Mouse (Mus musculus) hindlimb bud, embryonic 11.5 days (tissue): Measurements from ENCODE around the gene Ppp1r13b.

ENCODE experiments used
- DNase-seq: peaks from one replicate; pipeline ENCODE4 v3.0.0-alpha.2; 2012; ENCODE audit warnings: low read depth, low spot score; ENCODE audit errors: extremely low spot score

Gene Ppp1r13b

DNA sequence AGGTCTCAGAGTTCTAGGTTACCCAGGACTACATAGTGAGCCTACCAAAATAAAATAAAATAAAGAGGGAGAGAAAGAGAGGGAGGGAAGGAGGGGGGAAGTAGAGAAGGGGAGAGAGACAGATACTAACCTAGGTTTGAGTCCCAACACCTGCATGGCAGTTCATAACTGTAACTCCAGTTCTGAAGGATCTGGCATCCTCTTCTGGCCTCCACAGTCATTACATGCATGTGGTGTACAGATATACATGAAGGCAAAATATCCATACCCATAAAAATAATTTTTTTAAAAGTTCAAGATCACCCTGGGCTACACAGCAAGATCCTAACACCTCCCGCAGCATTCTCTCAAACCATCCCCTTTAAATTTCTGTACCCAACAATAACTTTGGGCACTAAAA is 20.9 kb downstream of the Ppp1r13b start:
- DNase-seq, result no peak

DNA sequence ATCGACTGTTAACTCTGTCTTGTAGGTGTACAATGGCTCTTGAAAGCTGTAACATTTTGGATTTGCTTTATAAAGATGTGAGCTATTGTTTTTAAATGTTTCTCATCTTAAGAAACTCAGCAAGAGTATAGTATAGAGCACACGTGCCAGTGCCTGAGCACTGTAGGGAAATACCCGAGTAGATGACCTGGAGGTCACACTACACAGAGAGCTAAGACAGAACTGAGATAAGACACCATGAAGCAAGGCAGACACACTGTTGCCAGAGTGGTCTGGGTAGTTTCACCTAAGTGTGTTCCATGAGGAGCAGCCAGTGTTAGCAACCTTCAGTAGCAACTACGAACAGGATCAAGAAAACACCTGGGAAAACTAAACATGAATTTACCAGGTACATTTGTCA is 25.1 kb downstream of the Ppp1r13b start:
- no peak for DNase-seq

DNA sequence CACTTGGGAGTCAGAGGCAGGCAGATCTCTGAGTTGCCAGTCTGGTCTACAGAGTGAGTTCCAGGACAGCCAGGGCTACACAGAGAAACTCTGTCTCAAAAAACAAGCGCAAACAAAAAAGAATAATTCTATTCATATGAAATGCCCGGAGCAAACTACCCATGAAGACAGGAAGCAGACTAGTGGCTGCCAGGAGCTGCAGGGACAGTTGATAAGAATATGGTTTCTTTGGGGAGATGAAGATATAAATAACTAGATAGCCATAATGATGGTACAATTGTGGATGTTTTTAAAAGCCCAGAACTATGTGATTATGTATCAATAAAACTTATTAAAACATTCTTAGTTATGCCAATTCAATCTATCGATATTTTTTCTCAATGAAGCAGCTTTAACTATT is 25.9 kb downstream of the Ppp1r13b start:
- DNase-seq, result no peak

DNA sequence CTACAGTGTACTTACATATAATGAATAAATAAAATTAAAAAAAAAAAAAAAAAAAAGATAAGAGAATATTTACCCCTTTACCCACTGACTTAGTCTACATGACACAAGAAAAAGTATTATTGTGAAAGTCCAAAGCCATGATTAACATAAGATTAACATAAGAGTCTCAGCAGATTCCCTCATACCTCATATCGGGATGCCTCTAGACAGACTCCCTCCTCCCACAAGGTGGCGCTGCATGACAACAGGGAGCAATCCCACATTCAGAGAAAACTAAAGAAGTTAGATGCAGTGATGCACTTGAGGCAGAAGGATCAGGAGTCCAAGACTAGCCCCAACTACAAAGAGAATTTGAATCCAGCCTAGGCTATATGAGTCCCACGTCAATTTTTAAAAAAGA is 29.7 kb downstream of the Ppp1r13b start:
- peak; percentile 56 for DNase-seq

DNA sequence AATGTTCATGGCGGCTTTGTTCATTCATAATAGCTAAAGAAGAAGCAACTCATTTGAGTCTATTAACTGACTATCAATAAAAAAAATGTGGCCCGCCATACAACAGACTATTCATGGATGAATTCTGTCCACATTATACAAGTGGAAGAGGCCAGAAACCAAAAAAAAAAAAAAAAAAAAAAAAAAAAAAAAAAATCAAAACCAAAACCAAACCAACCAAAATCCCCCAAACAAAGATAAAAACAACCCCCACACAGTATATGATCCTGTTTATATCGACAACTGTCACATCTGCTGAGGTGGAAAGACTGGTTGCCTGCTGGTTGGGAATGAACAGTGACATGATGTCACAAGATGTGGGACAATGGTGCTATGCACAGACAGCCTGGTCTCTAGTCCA is 32.4 kb downstream of the Ppp1r13b start:
- no peak for DNase-seq

DNA sequence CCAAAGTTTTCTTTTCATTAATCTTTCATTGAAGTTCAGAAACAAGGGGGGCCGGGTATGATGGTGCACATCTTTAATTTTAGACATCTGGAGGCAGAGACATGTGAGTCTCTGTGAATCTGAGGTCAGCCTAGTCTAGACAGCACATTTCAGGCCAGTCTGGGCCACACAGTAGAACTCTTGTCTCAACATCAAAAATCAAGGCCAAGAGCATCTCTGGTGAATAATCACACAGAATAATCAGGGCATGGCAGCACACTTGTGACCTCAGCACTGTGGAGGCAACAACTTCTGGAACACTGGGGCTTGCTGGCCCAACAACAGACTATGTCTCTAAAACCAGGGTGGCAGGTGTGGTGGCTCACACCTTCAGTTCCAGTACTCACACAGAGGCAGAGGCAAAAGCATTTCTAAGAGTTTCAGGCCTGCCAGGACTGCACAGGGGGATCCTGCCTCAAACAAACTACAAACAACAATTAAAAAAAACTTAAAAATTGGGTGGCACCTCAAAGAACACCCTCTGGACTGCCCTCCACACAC is 33.2 kb downstream of the Ppp1r13b start:
- no peak for DNase-seq

DNA sequence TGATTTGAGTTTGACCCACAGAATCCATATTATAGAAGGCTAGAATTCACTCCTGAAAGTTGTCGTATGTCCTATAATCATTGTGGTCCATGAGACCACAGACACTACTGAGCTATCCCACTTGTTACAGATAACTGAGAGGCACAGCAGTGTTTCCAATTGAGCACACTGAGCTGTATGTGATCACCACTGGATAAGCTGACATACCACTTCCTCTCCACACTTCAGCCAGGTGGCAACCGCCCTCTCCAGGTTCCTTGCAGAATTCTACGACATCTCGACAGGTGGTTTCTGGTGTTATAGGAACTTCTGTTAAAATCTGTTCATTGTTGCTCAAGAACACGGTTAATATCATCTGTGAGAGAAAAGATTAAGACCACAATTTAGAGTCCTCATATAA is 35.8 kb downstream of the Ppp1r13b start:
- DNase-seq, result no peak

DNA sequence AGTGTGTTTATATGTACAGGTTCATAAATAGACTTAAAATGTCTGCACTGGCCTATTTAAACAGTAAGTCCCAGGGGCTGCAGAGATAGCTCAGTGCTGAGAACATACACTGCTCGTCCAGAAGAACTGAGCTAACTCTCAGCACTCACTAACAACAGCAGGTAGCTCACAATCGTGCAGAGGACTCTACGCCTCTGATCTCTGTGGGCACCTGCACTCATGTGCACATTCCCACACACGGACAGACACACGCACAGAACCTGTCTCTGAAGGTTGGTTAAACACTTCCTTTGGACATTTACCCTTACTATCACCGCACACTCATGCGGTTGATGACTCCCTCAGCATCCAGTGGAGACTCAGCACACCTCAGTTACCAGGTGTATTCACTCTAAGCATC is 37.1 kb downstream of the Ppp1r13b start:
- DNase-seq, result no peak

DNA sequence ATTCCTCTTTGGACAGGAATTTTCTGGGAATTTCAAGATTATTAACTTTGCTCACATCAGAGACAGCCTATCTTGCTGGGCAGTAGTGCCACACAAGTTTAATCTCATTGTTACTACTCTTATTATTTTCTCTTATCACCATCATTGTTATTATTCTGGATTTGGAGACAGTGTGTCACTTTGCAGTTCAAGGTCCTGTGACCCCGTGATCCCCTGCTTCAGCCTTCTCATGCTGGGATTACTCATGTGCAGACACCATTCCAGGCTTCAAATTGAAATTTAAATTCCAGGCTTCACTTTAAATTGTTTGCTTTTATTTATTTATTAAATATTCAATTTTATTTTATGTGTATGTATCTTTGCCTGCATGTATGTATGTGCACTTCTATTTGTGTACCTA is 38.1 kb downstream of the Ppp1r13b start:
- DNase-seq, result no peak

DNA sequence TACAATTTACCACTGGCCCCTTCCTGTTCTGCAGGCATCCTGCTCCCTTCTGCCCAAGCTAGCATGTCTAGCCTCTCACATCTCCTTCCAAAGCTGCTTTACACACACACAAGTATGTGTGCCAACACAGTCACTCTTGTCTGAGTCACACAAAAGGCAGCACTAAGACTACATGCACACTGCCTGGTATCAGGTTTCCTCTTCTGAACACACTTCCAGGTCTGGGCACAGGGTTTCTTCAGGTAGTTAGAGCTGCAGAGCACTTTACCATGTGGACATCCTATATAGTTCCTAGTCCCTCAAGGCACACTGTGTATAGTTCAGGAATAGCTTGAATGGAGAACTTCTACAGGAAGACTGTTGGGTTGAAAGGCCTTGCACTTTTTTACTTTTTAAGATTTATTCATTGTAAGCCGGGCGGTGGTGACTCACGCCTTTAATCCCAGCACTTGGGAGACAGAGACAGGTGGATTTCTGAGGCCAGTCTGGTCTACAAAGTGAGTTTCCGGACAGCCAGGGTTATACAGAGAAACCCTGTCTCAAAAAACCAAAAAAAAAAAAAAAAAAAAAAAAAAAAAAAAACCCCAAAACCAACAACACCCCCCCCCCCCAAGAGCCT is 43.6 kb downstream of the Ppp1r13b start:
- no peak for DNase-seq

DNA sequence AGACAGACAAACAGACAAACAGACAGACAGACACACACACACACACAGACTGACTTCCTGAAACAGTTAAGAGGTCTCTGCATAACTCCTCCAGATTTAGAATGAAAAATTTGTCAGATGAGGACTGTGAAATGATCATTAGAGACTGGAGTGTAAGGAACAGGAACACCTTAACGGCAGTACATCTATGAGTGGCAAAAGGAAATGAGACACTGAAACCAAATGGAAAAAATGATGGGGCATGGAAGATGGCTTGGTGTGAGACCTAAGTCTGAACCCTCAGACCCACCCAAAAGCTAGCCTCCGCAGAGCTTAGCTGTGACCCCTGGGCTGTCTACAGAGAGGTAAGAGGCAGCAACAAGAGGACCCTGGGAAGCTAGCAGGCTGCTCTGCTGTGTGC is 52.5 kb downstream of the Ppp1r13b start:
- DNase-seq, result no peak

DNA sequence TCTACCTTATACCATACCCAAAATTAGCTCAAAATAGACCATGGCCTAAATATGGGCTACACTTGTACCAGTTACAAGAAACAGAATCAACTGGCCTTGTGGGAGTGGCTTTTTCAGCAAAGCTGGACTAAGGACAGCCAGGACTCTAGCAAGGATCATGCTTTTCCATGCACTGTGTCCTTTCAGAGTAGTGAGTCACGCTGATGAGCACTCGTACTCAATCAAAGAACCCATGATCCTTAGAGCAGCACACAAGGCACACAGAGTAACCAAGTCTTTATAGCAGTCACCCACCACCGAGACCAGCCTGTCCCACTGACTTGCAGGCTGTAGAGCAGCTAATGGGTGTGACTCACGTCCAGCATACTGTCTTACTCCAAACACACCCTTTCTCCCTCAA is 54.4 kb downstream of the Ppp1r13b start:
- no peak for DNase-seq

DNA sequence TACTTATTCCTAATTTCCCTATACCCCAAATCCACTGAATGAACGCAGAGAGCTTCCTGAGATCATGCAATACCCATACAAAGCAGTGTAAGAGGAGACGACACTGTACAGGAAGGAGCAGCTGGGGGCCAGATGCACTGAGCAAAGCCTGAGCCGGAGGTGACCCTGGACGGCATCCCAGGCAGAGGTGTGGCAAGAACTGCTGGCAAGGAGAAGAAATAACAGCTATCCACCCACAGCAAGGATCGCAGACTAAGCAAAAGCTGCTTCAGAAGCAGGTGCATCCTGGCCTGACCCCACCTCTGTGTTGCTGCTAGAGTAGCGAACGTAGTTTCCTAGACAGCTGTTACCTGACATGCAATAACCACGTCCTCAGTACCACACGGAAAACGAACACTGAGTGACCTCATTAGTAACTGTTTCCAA is 54.9 kb downstream of the Ppp1r13b start:
- no peak for DNase-seq

DNA sequence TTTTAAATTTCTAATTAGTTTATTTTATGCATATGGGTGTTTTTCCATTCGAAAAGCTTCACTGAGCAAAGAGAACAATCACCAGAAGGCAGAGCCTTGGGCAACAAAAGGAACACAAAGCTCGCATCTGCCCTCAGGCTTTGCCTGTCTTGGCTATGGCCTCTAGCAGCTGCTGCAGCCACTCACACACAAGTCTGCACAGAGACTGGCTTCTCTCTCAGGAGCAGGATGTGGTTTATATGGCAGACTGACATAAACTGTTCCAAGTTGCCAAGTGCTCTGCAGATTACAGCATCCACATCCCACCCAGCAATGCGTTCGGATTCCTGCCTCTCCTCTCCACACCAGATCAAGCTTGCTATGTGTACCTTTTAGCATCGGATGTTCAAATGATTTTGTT is 56.2 kb downstream of the Ppp1r13b start:
- DNase-seq, result no peak

DNA sequence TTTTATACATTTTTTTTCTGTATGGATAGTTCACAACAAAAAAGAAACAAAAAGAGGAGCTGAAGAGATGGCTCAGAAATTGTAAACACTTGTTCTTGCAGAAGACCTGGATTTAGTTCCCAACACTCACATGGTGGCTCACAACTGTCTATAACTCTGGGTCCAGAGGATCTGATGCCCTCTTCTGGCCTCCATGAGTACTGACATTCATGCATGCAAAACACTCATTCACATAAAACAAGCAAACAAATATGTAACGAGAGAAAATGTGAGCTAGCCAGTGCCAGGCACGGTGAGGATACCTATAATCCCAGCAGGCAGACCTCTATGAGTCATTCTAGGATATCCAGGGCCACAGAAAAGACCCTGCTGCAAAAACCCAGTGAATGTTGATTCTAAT is 56.7 kb downstream of the Ppp1r13b start:
- no peak for DNase-seq

DNA sequence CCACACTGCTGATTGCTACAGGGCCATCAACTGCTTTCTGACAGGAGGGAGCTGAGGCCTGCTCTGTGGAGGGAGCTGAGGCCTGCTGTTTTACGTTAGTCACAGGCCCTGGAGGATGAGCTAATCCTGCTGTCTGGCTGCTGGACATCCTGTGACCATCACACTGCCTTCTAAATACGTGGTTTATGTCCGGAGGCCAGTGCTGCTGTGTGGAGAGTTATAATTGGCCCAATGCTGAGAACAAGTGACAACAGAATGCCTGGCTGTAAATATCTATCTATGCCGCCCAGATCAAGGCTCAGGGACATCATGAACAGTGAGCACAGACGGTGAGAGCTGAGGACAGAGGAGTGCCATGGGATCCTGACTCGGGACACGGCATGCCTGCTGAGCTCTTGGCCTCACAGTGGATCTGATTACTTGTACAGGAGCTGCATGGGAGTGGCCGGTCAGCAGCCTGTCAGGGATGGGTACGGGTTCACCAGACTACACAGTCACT is 59.6 kb downstream of the Ppp1r13b start:
- DNase-seq, result no peak

DNA sequence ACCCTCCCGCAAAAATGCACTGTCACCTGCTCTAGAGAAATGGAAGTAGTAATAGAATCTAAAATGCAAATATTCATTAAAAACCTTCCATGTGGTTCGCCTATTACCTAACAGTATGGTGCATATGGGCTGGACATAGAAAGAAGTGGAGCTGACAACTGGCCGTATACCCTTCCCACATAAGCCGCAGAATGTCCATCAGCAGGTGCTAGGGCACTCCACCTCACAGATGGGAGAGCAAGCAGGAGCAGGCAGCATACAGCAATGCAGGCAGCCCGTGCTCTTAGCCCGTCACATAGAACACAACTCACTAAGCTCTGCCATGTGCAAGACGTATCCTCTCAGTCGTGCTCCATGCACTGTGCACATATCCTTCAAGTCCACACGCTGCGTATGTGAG is 61.1 kb downstream of the Ppp1r13b start:
- DNase-seq, result no peak

DNA sequence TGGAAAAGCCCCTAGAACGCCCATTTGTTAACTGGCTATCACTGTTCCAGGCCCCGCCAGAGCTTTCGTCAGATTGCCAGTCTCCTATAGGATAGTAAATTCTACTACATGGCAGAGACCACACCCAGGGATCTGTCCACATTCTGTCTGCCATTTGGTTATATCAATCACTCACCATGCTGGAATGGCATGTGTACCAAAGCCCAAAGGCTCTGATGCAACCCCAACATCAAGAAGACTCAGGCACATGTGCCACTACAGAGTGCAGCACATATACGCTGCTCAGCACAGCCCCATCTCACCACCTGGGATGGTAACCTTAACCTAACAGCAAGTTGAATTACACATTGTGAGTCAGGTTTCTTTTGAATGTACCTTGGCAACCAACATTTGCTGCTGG is 62.0 kb downstream of the Ppp1r13b start:
- no peak for DNase-seq

DNA sequence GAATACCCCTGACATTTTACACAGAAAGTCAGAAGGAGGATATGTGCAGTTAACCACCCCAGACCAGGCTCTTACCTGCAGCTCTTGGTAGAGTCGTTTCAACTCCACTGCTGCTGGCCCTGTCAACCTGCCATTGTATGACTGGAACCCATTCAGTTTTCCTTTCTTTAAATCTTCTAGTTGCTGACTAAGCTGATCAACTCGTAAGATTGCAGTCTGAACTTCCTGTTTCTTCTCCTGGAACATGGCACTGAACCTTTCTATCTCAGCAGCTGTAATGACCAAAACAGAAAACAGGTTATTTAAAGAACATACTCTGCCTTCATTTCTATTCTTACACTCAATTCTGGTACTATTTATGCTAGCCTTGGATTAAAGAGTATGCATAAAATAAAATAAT is 64.4 kb downstream of the Ppp1r13b start:
- no peak for DNase-seq

DNA sequence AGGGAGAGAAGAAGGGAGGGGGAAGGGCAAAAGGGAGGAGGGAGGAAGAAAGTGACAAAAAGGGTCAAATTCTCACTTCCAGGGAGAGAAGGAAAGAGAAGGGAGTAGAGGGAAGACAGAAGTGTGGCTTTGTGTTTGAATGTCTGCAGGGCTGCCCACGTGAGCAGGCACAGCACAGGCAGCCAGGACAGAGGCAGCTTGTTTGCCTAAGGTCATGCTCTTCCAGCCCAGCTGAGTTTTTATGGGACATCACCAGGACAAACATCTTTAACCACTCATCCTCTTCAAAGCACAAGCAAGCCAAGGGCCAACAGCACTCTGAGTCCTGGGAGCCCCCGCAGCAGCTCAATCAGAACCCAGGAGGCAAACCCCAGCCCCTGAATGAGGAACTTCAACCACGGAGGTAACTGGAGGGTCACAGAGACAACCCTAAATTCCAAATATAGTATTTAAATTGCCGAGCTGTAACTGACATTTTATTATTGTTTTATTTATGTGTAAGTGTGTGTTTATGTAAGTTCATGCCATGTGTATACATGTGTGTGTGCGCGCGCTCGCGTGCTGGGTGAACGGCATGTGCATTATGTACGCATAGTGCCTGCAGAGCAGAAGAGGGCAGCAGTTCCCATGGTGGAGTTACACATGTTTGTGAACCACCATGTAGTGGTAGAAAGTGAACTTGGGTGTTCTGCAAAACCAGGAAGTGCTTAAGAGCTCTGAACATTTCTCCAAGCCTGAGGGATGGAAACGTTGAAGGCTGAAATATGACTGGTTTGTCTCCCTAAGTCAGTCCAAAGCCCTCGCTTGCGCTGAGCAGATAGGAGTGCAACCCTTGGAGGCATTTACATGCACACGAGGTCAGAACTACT is 65.1 kb downstream of the Ppp1r13b start:
- DNase-seq, result no peak

DNA sequence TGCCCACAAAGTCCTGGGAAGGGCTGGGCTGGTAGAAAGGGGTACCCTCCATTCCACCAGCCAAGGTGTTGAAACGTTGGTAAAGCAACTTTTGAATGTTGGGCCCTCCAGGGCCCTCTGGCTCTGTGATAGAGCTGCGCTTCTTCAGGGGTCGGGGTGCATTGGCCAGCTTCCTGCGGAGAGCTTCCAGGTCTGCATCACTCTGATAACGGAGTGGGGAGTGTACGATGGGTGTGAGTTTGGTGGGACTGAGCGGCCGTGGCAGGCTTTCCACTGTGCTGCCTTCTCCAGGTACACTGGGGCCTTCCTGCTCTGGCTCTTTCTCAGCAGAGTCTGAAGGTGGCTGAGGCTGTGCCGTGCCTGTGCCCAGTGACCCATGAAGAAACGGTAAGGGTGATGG is 74.5 kb downstream of the Ppp1r13b start:
- no peak for DNase-seq

DNA sequence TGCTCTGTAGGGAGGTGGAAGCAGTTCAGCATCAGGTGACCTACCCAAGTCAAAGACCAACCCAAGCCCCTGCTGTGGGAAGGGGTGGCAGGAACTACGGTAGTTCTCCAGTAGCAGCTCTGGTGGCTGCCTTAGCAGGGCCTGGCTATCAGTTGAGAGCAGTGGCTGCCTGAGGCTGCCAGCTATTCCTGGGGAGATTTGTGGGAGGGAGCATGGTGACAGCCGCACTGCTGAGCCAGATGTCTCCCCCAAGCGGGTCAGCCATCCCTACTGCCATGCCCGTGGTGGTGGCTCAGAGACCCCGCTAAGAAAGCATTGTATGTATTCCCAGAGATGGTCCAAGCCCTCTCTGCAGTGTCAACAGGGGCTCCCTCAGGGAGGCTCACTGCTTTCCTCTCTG is 75.3 kb downstream of the Ppp1r13b start:
- DNase-seq, result no peak
